Mouse (Mus musculus): ENCODE data around the gene Ctnnd2. TPM values are rescaled to one million over a fixed set of nuclear protein-coding genes. Genes with fewer than 3 reads are reported as not detected.
"Not testable (repeated sequence)": the region's sequence is repeated elsewhere in the genome, so short reads cannot be mapped to it uniquely, and the experiment has no call there.

Ctnnd2 gene
- polyA plus RNA-seq (2016; fragmentation: Nextera tagmentation; extraction: Ambion mirVana) = 42.1 and 42.4 TPM in 2 replicates

- peak within 1 kb of the TSS; percentile 98 for H3K27ac ChIP-seq
- WGBS = under 1% methylated on average over 128 of the region's 136 CpGs
- ATAC-seq (ENCODE audit: low FRiP score) = peak; percentile 90
- no peaks in the 10 kb centered on the region for H3K9me3 ChIP-seq (replicated peaks)
- H3K4me3 ChIP-seq = peak within 1 kb of the TSS; percentile 79
- H3K9ac ChIP-seq = peak within 1 kb of the TSS; percentile 87
- peak within 1 kb of the TSS; percentile 71 for H3K4me2 ChIP-seq (replicated peaks)
- H3K27me3 ChIP-seq = 0 out of 2 replicates have a peak, but pooled peaks cover 5% of the 10 kb centered on the region
- peaks cover 15% of the 10 kb centered on the region for H3K4me1 ChIP-seq
- no peaks in the 10 kb centered on the region for H3K36me3 ChIP-seq
Measured at GRCm38 (mm10) chr15:30172391-30173281, at the start of gene Ctnnd2. TSS of gene Ctnnd2 (plus strand) at chr15:30172593.

GRCm38 (mm10) chr15:30130705-30131104 lies 41.7 kb upstream of the Ctnnd2 start:
- no peaks in the 10 kb centered on the region for H3K4me1 ChIP-seq
- H3K9me3 ChIP-seq (replicated peaks) = no peaks in the 10 kb centered on the region
- no peak overlapping the region for H3K9ac ChIP-seq
- H3K27ac ChIP-seq = no peak overlapping the region
- 62% methylated on average over 6 of the region's 6 CpGs for WGBS
- no peaks in the 10 kb centered on the region for H3K27me3 ChIP-seq
- H3K36me3 ChIP-seq = no peaks in the 10 kb centered on the region
- no peak overlapping the region for H3K4me3 ChIP-seq
- no peak overlapping the region for H3K4me2 ChIP-seq (replicated peaks)
- no peak for ATAC-seq (ENCODE audit: low FRiP score)

GRCm38 (mm10) chr15:30139626-30140025 lies 32.8 kb upstream of the Ctnnd2 start:
- not testable (repeated sequence) for ATAC-seq (ENCODE audit: low FRiP score); H3K27me3 ChIP-seq; H3K27ac ChIP-seq; H3K9me3 ChIP-seq (replicated peaks); H3K4me3 ChIP-seq; H3K4me1 ChIP-seq; H3K9ac ChIP-seq; H3K4me2 ChIP-seq (replicated peaks); H3K36me3 ChIP-seq
- 43% methylated on average over 1 of the region's 1 CpGs for WGBS

GRCm38 (mm10) chr15:30145413-30145812 lies 27.0 kb upstream of the Ctnnd2 start:
- H3K27me3 ChIP-seq = no peaks in the 10 kb centered on the region
- H3K9me3 ChIP-seq (replicated peaks) = no peaks in the 10 kb centered on the region
- no peak overlapping the region for H3K4me2 ChIP-seq (replicated peaks)
- no peak for ATAC-seq (ENCODE audit: low FRiP score)
- H3K4me1 ChIP-seq = no peaks in the 10 kb centered on the region
- H3K27ac ChIP-seq = no peak overlapping the region
- no peaks in the 10 kb centered on the region for H3K36me3 ChIP-seq
- H3K9ac ChIP-seq = no peak overlapping the region
- no peak overlapping the region for H3K4me3 ChIP-seq
- whole genome bisulfite sequencing = 86% methylated on average over 2 of the region's 2 CpGs

GRCm38 (mm10) chr15:30152176-30152575 lies 20.2 kb upstream of the Ctnnd2 start:
- H3K4me1 ChIP-seq = no peaks in the 10 kb centered on the region
- H3K4me2 ChIP-seq (replicated peaks) = no peak overlapping the region
- no peaks in the 10 kb centered on the region for H3K27me3 ChIP-seq
- H3K4me3 ChIP-seq = no peak overlapping the region
- H3K9ac ChIP-seq = no peak overlapping the region
- no peaks in the 10 kb centered on the region for H3K9me3 ChIP-seq (replicated peaks)
- ATAC-seq (ENCODE audit: low FRiP score) = no peak
- H3K27ac ChIP-seq = no peak overlapping the region
- no peaks in the 10 kb centered on the region for H3K36me3 ChIP-seq
- 35% methylated on average over 2 of the region's 2 CpGs for WGBS

GRCm38 (mm10) chr15:30157975-30158374 lies 14.4 kb upstream of the Ctnnd2 start:
- no peaks in the 10 kb centered on the region for H3K27me3 ChIP-seq
- no peak overlapping the region for H3K27ac ChIP-seq
- H3K9ac ChIP-seq = no peak overlapping the region
- no peak for ATAC-seq (ENCODE audit: low FRiP score)
- H3K4me1 ChIP-seq = no peaks in the 10 kb centered on the region
- H3K36me3 ChIP-seq = no peaks in the 10 kb centered on the region
- H3K9me3 ChIP-seq (replicated peaks) = no peaks in the 10 kb centered on the region
- no peak overlapping the region for H3K4me3 ChIP-seq
- no peak overlapping the region for H3K4me2 ChIP-seq (replicated peaks)
- 91% methylated on average over 1 of the region's 1 CpGs for WGBS

- 77% methylated on average over 8 of the region's 8 CpGs for WGBS
- ATAC-seq (ENCODE audit: low FRiP score) = no peak
- H3K27ac ChIP-seq = no peak overlapping the region
Measured at GRCm38 (mm10) chr15:30170031-30170430, 2.4 kb upstream of the Ctnnd2 start.

GRCm38 (mm10) chr15:30171493-30172195 lies 749 bp upstream of the Ctnnd2 start:
- 19% methylated on average over 11 of the region's 11 CpGs for WGBS
- H3K36me3 ChIP-seq = no peaks in the 10 kb centered on the region
- H3K9ac ChIP-seq = peak overlapping the region; percentile 87
- no peaks in the 10 kb centered on the region for H3K9me3 ChIP-seq (replicated peaks)
- H3K27me3 ChIP-seq = 0 out of 2 replicates have a peak, but pooled peaks cover 5% of the 10 kb centered on the region
- peak overlapping the region; percentile 71 for H3K4me2 ChIP-seq (replicated peaks)
- H3K27ac ChIP-seq = peak overlapping the region; percentile 98
- ATAC-seq (ENCODE audit: low FRiP score) = no peak
- peak overlapping the region; percentile 79 for H3K4me3 ChIP-seq
- peaks cover 15% of the 10 kb centered on the region for H3K4me1 ChIP-seq

More at GRCm38 (mm10) chr15:30170031-30170430, 2.4 kb upstream of the Ctnnd2 start:
- H3K4me2 ChIP-seq (replicated peaks) = no peak overlapping the region
- 0 out of 2 replicates have a peak, but pooled peaks cover 5% of the 10 kb centered on the region for H3K27me3 ChIP-seq
- H3K4me3 ChIP-seq = no peak overlapping the region
- H3K9ac ChIP-seq = no peak overlapping the region
- H3K4me1 ChIP-seq = peaks cover 13% of the 10 kb centered on the region
- no peaks in the 10 kb centered on the region for H3K36me3 ChIP-seq
- no peaks in the 10 kb centered on the region for H3K9me3 ChIP-seq (replicated peaks)

GRCm38 (mm10) chr15:30173370-30173941 lies 1.1 kb downstream of the Ctnnd2 start:
- H3K4me3 ChIP-seq = peak overlapping the region; percentile 79
- peaks cover 15% of the 10 kb centered on the region for H3K4me1 ChIP-seq
- ATAC-seq (ENCODE audit: low FRiP score) = peak; percentile 73
- H3K36me3 ChIP-seq = no peaks in the 10 kb centered on the region
- H3K4me2 ChIP-seq (replicated peaks) = peak overlapping the region; percentile 71
- peak overlapping the region; percentile 98 for H3K27ac ChIP-seq
- 0 out of 2 replicates have a peak, but pooled peaks cover 5% of the 10 kb centered on the region for H3K27me3 ChIP-seq
- H3K9me3 ChIP-seq (replicated peaks) = no peaks in the 10 kb centered on the region
- WGBS = under 1% methylated on average over 29 of the region's 29 CpGs
- peak overlapping the region; percentile 87 for H3K9ac ChIP-seq

GRCm38 (mm10) chr15:30174321-30174720 lies 1.9 kb downstream of the Ctnnd2 start:
- Histone ChIP-seq H3K27me3 (0 out of 2 replicates have a peak, but pooled peaks cover 5% of the 10 kb centered on the region), H3K27ac (peak overlapping the region; percentile 98), H3K36me3 (no peaks in the 10 kb centered on the region), H3K9ac (peak overlapping the region; percentile 87), H3K4me2 (replicated peaks) (peak overlapping the region; percentile 71), H3K9me3 (replicated peaks) (no peaks in the 10 kb centered on the region), H3K4me1 (peaks cover 15% of the 10 kb centered on the region), H3K4me3 (peak overlapping the region; percentile 79)
- ATAC-seq (ENCODE audit: low FRiP score) = no peak
- 43% methylated on average over 7 of the region's 7 CpGs for WGBS

GRCm38 (mm10) chr15:30184020-30184419 lies 11.6 kb downstream of the Ctnnd2 start:
- H3K9me3 ChIP-seq (replicated peaks) = no peaks in the 10 kb centered on the region; the same call in 1 of the 2 replicates
- no peak overlapping the region for H3K4me3 ChIP-seq
- no peaks in the 10 kb centered on the region for H3K4me1 ChIP-seq
- no peaks in the 10 kb centered on the region for H3K36me3 ChIP-seq
- 90% methylated on average over 7 of the region's 7 CpGs for whole genome bisulfite sequencing
- no peak overlapping the region for H3K4me2 ChIP-seq (replicated peaks)
- no peaks in the 10 kb centered on the region for H3K27me3 ChIP-seq
- no peak overlapping the region for H3K27ac ChIP-seq
- H3K9ac ChIP-seq = no peak overlapping the region
- ATAC-seq (ENCODE audit: low FRiP score) = no peak

GRCm38 (mm10) chr15:30190872-30191271 lies 18.5 kb downstream of the Ctnnd2 start:
- no peak overlapping the region for H3K4me3 ChIP-seq

More at GRCm38 (mm10) chr15:30190872-30191271, 18.5 kb downstream of the Ctnnd2 start:
- Histone ChIP-seq H3K27me3 (no peaks in the 10 kb centered on the region), H3K9ac (no peak overlapping the region), H3K4me1 (no peaks in the 10 kb centered on the region), H3K36me3 (no peaks in the 10 kb centered on the region), H3K4me2 (replicated peaks) (no peak overlapping the region), H3K27ac (no peak overlapping the region), H3K9me3 (replicated peaks) (no peaks in the 10 kb centered on the region; the same call in 1 of the 2 replicates)
- no peak for ATAC-seq (ENCODE audit: low FRiP score)

All from hindbrain, embryonic 12.5 days (tissue).